ENCODE assay signal across 17 mouse cellular contexts in genomic region chr15:85791449-85791848, GRCm38 (mm10). TPM values are rescaled to one million over a fixed set of nuclear protein-coding genes. Genes with fewer than 3 reads are reported as not detected.
"Had no signal": no experiment of that assay in that cellular context is flagged by ENCODE, and none has a peak within 500 bp of the region (broad histone marks: within the 10 kb centered on the region; RNA-seq: fewer than 3 reads in every experiment).

No protein-coding gene starts in this region.

- H3K27me3 ChIP-seq: limb, embryonic 13.5 days; liver, embryonic 15.5 days; midbrain, embryonic 13.5 days had no signal

- ATAC-seq: liver, embryonic 12.5 days; midbrain, embryonic 13.5 days; midbrain, embryonic 16.5 days had no signal

- H3K4me1 ChIP-seq: limb, embryonic 13.5 days; midbrain, embryonic 10.5 days; midbrain, embryonic 13.5 days had no signal

- DNase-seq: kidney, adult 18-20 months; kidney, adult 9 months; kidney, postnatal 14 days; kidney, postnatal 4 days; liver; lung, embryonic 14.5 days; thymus, adult 2 months; thymus, postnatal 14 days had no signal

- H3K9me3 ChIP-seq: limb, embryonic 10.5 days; limb, embryonic 13.5 days; liver, embryonic 12.5 days; liver, embryonic 15.5 days; midbrain, embryonic 10.5 days; midbrain, embryonic 13.5 days had no signal

- H3K4me2 ChIP-seq: limb, embryonic 13.5 days; liver, embryonic 12.5 days; liver, embryonic 15.5 days; lung, embryonic 14.5 days; midbrain, embryonic 13.5 days had no signal

- H3K36me3 ChIP-seq: limb, embryonic 10.5 days; limb, embryonic 13.5 days; liver, embryonic 12.5 days; midbrain, embryonic 10.5 days; midbrain, embryonic 13.5 days had no signal

- H3K27ac ChIP-seq: limb, embryonic 10.5 days; limb, embryonic 13.5 days; liver, embryonic 12.5 days; liver, embryonic 15.5 days; midbrain, embryonic 10.5 days; midbrain, embryonic 13.5 days had no signal

- H3K4me3 ChIP-seq: limb, embryonic 10.5 days; limb, embryonic 13.5 days; liver, embryonic 12.5 days; liver, embryonic 15.5 days; megakaryocyte, embryonic 14.5 days; midbrain, embryonic 10.5 days; midbrain, embryonic 13.5 days; myocyte had no signal

- H3K9ac ChIP-seq: limb, embryonic 13.5 days; liver, embryonic 12.5 days; liver, embryonic 15.5 days; lung, embryonic 14.5 days; midbrain, embryonic 13.5 days had no signal

RNA-seq across cellular contexts. Expression of gene Pkdrej, which starts 30.1 kb away (rescaled TPM):
- polyA plus RNA-seq: midbrain, embryonic 10.5 days; midbrain, embryonic 16.5 days; myocyte had no signal
